ENCODE assay signal across 17 mouse cellular contexts in genomic region chr4:99180921-99181320, GRCm38 (mm10). TPM values are rescaled to one million over a fixed set of nuclear protein-coding genes. Genes with fewer than 3 reads are reported as not detected.
DNase-seq lines count a peak whose midpoint lies in the region; ATAC-seq and TF ChIP-seq lines count a peak whose summit lies in the region.
"Had no signal": no experiment of that assay in that cellular context is flagged by ENCODE, and none has a peak within 500 bp of the region (broad histone marks: within the 10 kb centered on the region; RNA-seq: fewer than 3 reads in every experiment).

No protein-coding gene starts in this region.

- no peaks in the 10 kb centered on the region for H3K9me3 ChIP-seq in liver, embryonic 12.5 days (replicated peaks)
- H3K9me3 ChIP-seq in heart, postnatal 0 days (replicated peaks; ENCODE audit: control insufficient read depth, low read length), result no peaks in the 10 kb centered on the region
- H3K9me3 ChIP-seq: embryonic facial prominence, embryonic 12.5 days; hindbrain, embryonic 10.5 days; liver, embryonic 13.5 days; neural tube, embryonic 12.5 days had no signal

- no peaks in the 10 kb centered on the region for H3K27me3 ChIP-seq in liver, adult 2 months (ENCODE audit: control insufficient read depth, insufficient read depth, low read length)
- no peaks in the 10 kb centered on the region for H3K27me3 ChIP-seq in liver, embryonic 12.5 days (replicated peaks)
- H3K27me3 ChIP-seq in heart, postnatal 0 days (ENCODE audit: control insufficient read depth, insufficient read depth, low read length), result no peaks in the 10 kb centered on the region
- H3K27me3 ChIP-seq: embryonic facial prominence, embryonic 12.5 days; liver, embryonic 13.5 days; neural tube, embryonic 12.5 days had no signal

- no peak for TF ChIP-seq POLR2A in liver, adult 2 months (IDR thresholded peaks at IDR 0.05; ENCODE audit: extremely low read depth, insufficient read depth, low read length)

- no peak overlapping the region for H3K4me2 ChIP-seq in liver, embryonic 12.5 days
- no peak overlapping the region for H3K4me2 ChIP-seq in heart, postnatal 0 days (ENCODE audit: low read depth, low read length)
- H3K4me2 ChIP-seq: embryonic facial prominence, embryonic 12.5 days; liver, embryonic 13.5 days; neural tube, embryonic 12.5 days had no signal

- TF ChIP-seq CTCF in liver, adult 2 months (IDR thresholded peaks at IDR 0.05; ENCODE audit: low read depth, low read length), result no peak
- no peak for TF ChIP-seq CTCF in heart, postnatal 0 days (IDR thresholded peaks at IDR 0.05; ENCODE audit: low read depth)

- H3K36me3 ChIP-seq in liver, adult 2 months (ENCODE audit: control insufficient read depth, insufficient read depth, low read length), result no peaks in the 10 kb centered on the region
- H3K36me3 ChIP-seq in liver, embryonic 12.5 days, result no peaks in the 10 kb centered on the region
- no peaks in the 10 kb centered on the region for H3K36me3 ChIP-seq in heart, postnatal 0 days (replicated peaks; ENCODE audit: control insufficient read depth, insufficient read depth, low read length)
- H3K36me3 ChIP-seq: embryonic facial prominence, embryonic 12.5 days; hindbrain, embryonic 10.5 days; liver, embryonic 13.5 days; neural tube, embryonic 12.5 days had no signal

- no peak overlapping the region for H3K4me3 ChIP-seq in liver, adult 2 months (ENCODE audit: insufficient read depth, low read depth, low read length)
- no peak overlapping the region for H3K4me3 ChIP-seq in liver, embryonic 12.5 days
- no peak overlapping the region for H3K4me3 ChIP-seq in heart, postnatal 0 days (ENCODE audit: low read depth, low read length)
- H3K4me3 ChIP-seq: embryonic facial prominence, embryonic 12.5 days; hindbrain, embryonic 10.5 days; liver, embryonic 13.5 days; neural tube, embryonic 12.5 days had no signal

- WGBS in liver, adult 2 months, result 13% methylated on average over 5 of the region's 5 CpGs
- 62% methylated on average over 5 of the region's 5 CpGs for WGBS in liver, embryonic 12.5 days (ENCODE audit: insufficient replicate concordance)
- 47% methylated on average over 5 of the region's 5 CpGs for WGBS in heart, postnatal 0 days

- peaks cover 10% of the 10 kb centered on the region for H3K4me1 ChIP-seq in liver, adult 2 months (ENCODE audit: control insufficient read depth, insufficient read depth, low read length)
- no peaks in the 10 kb centered on the region for H3K4me1 ChIP-seq in liver, embryonic 12.5 days
- no peaks in the 10 kb centered on the region for H3K4me1 ChIP-seq in heart, postnatal 0 days (ENCODE audit: control insufficient read depth, insufficient read depth)
- H3K4me1 ChIP-seq: embryonic facial prominence, embryonic 12.5 days; liver, embryonic 13.5 days; neural tube, embryonic 12.5 days had no signal

- H3K27ac ChIP-seq in liver, adult 2 months (replicated peaks; ENCODE audit: insufficient read depth, low read depth, low read length), result no peak overlapping the region
- H3K27ac ChIP-seq in liver, embryonic 12.5 days, result no peak overlapping the region
- H3K27ac ChIP-seq in heart, postnatal 0 days (ENCODE audit: low read depth), result no peak overlapping the region
- H3K27ac ChIP-seq: embryonic facial prominence, embryonic 12.5 days; hindbrain, embryonic 10.5 days; kidney, postnatal 0 days; liver, embryonic 13.5 days; macrophage; neural tube, embryonic 12.5 days had no signal

- no peak for TF ChIP-seq EP300 in heart, postnatal 0 days (IDR thresholded peaks at IDR 0.05; ENCODE audit: low read depth)

- DNase-seq in adrenal gland, postnatal 14 days, result peak; percentile 57
- no peak for DNase-seq in adrenal gland, adult (ENCODE audit: inconsistent age in 2 of 2, low spot score in 1 of 2)
- peak; percentile 96 for DNase-seq in liver, adult 2 months (ENCODE audit: extremely low read depth, low read depth, low spot score)
- DNase-seq in heart, postnatal 0 days (ENCODE audit: low spot score), result peak; percentile 4
- peak; percentile 89 for DNase-seq in skeletal muscle tissue, adult 2 months (ENCODE audit: low read depth, low spot score)
- DNase-seq in thymus, adult 18-20 months, result no peak
- DNase-seq in embryo, embryonic 10.5 days (ENCODE audit: low spot score), result no peak
- DNase-seq: cerebellum, adult 18-20 months; layer of hippocampus, adult 9-11 months; liver, embryonic 13.5 days had no signal

- no peak for ATAC-seq in liver, embryonic 12.5 days
- no peak for ATAC-seq in heart, postnatal 0 days (ENCODE audit: insufficient read depth, low read depth)
- ATAC-seq: inflammation-experienced regulatory T-cells, adult 6 months had no signal

- H3K9ac ChIP-seq in liver, adult 2 months (ENCODE audit: low read depth, low read length), result no peak overlapping the region
- no peak overlapping the region for H3K9ac ChIP-seq in liver, embryonic 12.5 days
- H3K9ac ChIP-seq in heart, postnatal 0 days (replicated peaks; ENCODE audit: low read depth, low read length), result no peak overlapping the region
- H3K9ac ChIP-seq: embryonic facial prominence, embryonic 12.5 days; liver, embryonic 13.5 days; neural tube, embryonic 12.5 days had no signal

- H3K79me2 ChIP-seq in liver, adult 2 months (ENCODE audit: control insufficient read depth, insufficient read depth, low read length), result no peaks in the 10 kb centered on the region

RNA-seq across cellular contexts. Expression of gene Atg4c, which starts 12.8 kb away (rescaled TPM):
- total RNA-seq in adrenal gland, postnatal 14 days (2021), result 13.8 and 14.0 TPM in 2 replicates
- 8.5 and 9.4 TPM in 2 replicates for total RNA-seq in liver, adult 2 months (2014; rRNA removed)
- 3.7 and 4.3 TPM in 2 replicates for polyA plus RNA-seq in liver, adult 2 months (2012; rRNA removed)
- polyA plus RNA-seq in liver, embryonic 12.5 days (2016; fragmentation: Nextera tagmentation; extraction: Ambion mirVana), result 6.3 and 7.3 TPM in 2 replicates
- total RNA-seq in heart, postnatal 0 days (2014; rRNA removed; ENCODE audit: low replicate concordance), result 2.4 and 15.2 TPM in 2 replicates
- polyA plus RNA-seq in heart, postnatal 0 days (2015; fragmentation: Nextera tagmentation; extraction: Ambion mirVana), result 6.2 and 6.7 TPM in 2 replicates

Comparison
In these comparisons a context has a peak if more than half of its experiments do, and no peak if none do; other contexts are left out.
1. DNase-seq: peak in adrenal gland, postnatal 14 days (single experiment), liver, adult 2 months (single experiment), heart, postnatal 0 days (single experiment) and skeletal muscle tissue, adult 2 months (single experiment); none in adrenal gland, adult (0 of 2), thymus, adult 18-20 months (0 of 2) and embryo, embryonic 10.5 days (single experiment).